Mouse (Mus musculus) gastrocnemius, postnatal 25 days (tissue): ENCODE results near the gene Scai. TPM values are rescaled to one million over a fixed set of nuclear protein-coding genes. Genes with fewer than 3 reads are reported as not detected.

Source experiments
- total RNA-seq, 2 experiments: library from RNA; stranded (reverse); gene quantifications; 1 replicate in 1 of 2; 2 replicates in 1 of 2; pipeline ENCODE4 v1.2.3; 2021

Scai gene
- total RNA-seq, 2 experiments from 2014 or later, result 1.8 to 2.9 TPM

Other genes starting within 250 kb of the Scai start
- gene Wdr38, start 193.3 kb downstream of the Scai start, total RNA-seq, result under 1 TPM; 0.13 to 0.20 TPM
- gene Arpc5l, start 185.4 kb downstream of the Scai start, total RNA-seq, result 10 to 100 TPM; 91.4 to 91.7 TPM
- 100 to 1,000 TPM; 239 to 257 TPM for gene Rpl35, start 185.1 kb downstream of the Scai start, total RNA-seq
- 10 to 100 TPM in 1 of 2 experiments, 1 to 10 TPM in 1; 9.1 to 11.0 TPM for gene Golga1, start 125.2 kb downstream of the Scai start, total RNA-seq
- 10 to 100 TPM; 54.6 to 56.5 TPM for gene Ppp6c, start 35.7 kb upstream of the Scai start, total RNA-seq